Mouse (Mus musculus): ENCODE data around the gene Gm11361.

Gm11361 gene

DNA sequence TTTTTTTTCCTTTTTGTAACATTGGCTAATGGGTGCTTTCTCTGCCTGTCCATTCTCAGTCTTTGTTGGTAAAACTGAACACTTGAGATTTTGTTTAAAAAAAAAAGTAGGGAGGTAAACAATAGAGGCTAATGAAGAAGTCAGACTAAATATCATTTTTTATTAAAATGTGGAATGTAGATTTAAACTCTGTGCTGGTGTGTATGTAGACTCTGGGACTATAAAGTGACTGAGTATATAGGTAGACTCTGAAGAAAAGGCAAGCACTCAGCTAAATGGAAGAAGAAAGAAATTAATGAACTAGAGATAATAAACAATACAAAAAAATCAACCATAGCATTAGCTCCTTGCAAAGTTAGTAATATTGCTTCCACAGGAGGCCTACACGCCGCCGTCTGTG is at the start of gene Gm11361:
Gene Gm11361 (plus strand): TSS at position 301 of the 400 bp plus-strand sequence.
- DNase-seq: no peak

DNA sequence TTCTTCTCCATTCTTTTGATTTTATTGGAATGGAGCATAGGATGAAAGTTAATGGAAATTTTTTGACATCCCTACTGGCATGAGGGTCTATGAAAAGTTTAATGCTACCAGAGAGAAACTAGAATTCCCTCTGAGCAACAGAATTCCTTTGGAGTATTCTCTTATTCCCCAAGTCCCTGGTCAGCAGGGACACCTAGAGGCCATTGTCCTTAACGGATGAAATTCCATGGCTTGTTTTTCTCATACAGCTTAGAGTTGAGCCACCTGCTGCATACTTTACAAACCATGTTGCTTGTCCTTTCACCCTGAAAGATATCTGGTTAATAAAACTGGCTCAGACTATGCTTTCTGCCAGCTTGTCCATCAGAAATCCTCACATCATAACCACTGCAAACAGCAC is 7.1 kb downstream of the Gm11361 start:
- no peak for DNase-seq

DNA sequence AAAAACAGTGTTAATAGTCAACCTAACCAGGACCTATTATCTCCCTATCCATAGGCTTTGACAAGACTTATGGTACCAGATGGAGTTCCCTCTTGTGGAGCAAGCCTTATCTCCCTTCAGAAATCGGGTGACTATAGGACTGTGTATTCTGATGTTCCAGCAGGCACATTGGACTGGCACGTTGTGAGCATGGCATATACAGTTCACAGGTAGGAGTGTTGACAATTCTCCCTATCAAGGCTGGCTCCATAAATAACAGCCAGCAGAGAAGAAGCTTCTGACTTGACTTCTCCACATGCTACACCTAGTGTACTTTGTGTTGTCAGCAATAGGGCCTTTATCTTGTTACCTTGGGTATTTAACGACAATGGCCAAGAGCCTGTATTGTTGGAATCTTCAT is 30.0 kb downstream of the Gm11361 start:
- no peak for DNase-seq

DNA sequence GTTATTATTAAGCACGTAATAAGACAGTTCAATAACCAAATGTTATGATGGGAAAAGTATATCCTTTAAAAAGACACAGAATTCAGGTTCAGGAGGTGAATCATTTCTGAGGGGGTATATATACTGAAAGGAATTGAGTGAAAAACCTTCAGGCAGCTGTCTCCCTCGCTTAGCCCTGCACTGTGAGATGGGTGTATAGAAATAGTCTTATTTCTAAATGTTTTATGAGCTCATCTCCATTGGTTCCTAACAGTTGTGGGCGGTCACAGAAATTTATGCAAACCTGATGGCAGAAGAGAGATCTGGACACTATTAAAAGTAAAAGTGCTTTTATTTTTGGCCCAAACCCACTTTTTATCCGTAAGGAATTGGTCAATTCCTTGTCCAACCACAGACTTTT is 36.9 kb downstream of the Gm11361 start:
- DNase-seq: no peak

DNA sequence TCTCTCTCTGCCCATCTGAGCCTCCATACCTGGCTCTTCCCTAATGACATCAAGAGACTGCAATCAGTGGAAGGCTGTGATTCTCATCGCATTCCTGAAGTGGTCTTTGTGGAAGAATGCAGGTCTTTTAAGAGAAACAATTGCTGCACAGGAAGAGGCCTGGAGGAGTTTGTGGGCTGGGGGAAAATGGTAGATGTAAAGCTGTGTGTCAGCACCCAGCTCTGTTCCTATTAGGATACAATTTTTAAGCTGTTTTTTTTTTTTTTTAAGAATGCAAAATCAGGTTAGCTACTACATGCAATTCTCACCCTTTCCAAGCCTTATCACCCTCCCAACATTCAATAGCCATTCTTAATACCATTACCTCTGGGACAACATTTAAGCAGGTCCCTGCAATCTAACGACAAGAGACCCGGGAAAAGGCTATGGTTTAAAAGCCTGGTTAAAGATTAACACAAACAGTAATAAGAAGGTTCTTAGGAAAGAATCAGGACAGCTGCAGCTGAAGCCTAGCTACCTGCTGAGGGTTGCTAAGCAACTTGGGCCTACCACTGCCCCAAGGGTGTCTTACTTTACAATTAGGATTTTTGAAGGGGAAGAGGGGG is 37.5 kb downstream of the Gm11361 start:
- no peak for DNase-seq

DNA sequence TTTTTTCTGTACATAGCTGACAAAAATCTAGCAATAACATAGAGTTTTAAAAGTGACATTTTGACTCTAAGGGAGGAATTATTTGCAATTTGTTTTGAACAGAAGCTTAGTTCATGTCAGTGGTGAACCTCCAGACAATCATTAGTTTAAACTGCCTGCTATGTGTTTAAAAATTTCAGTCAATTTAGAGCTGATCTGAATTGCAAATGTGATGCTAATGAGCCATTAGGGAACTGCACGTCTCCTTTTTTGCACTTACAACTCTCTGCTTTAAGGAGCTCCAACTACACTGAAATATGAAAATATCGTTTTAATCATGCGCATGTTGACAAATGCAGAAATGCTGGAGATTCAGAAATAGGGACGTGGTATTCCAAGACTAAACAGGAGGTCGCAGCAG is 38.2 kb downstream of the Gm11361 start:
- DNase-seq: no peak

DNA sequence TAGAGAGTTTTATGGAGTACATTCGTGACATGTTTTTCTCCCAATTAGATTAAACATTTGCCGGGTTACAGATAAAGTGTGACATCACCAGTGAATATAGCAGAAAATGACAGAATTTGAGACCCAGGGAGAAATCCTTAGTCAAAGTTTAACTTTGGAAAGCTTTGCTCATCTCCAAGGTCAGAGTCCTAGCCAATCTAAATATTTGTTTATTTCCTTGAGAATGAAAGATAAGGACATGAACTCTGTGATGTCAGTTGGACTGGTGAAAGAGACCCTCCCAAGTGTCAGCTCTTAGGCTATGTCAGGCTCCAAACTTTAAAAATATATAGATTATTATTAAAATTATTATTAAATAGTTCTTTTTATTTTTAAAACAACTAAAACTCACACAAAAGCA is 39.8 kb downstream of the Gm11361 start:
- no peak for DNase-seq

DNA sequence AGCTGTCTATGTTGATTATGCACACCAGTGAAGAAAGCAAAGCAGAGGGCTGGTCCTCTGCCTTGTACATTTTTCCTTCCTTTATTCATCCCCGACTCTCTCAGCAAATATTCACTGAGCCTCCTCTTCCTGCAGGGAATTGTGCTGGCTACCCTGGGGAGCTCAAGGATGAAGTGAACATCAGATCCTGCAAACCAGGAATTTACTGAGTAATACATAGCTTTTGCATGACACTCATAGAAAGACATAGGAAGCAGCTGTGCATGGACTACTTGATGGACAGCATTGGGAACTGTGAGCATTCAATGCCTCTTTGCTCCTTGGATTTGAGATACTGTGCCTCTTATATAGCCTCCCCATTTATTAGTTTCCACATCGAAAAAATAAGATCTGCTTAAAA is 40.2 kb downstream of the Gm11361 start:
- DNase-seq: no peak

Data from lung, adult 18-20 months (tissue).